Mouse (Mus musculus): ENCODE results near the gene Chrm4.
A peak's percentile ranks its signal among the peaks of the same experiment; 100 is the strongest.

The Chrm4 gene

DNA sequence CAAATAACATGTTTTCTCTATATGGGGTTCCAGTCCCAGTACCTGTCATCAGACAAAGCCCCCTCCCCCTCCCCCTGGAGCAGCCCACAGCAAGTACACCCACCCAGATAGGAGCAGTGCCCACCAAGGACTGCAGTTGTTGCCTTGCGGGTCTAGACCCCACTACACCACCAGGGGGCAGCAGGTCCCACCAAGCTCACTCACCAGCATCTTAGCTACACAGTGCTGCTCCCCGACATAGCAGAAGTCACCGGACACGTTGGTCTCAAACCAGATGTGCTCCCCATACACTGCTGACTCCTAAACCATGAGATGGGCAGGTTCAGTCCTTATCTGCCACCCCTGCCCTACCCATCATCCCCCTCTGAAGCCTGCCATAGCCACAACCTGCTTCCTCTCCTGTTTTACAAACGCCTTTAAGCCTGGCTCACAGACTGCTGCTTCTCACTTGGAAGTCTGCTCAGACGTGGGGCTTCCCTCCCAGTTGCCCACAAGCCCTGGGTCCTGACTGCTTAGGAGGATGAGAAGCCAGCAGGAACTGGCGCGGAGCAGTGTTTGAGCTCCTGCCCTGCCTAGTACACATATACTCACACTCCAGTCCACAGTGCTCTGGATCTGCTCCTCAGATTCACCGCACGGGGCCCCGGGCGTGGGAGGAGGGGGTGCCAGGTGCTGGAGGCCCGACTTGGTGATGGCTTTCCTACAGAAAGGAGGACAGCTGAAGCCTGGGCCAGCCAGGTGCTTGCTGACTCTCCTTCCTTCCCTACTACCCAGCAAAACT is 17.3 kb downstream of the Chrm4 start:
- peak; percentile 81 for DNase-seq

DNA sequence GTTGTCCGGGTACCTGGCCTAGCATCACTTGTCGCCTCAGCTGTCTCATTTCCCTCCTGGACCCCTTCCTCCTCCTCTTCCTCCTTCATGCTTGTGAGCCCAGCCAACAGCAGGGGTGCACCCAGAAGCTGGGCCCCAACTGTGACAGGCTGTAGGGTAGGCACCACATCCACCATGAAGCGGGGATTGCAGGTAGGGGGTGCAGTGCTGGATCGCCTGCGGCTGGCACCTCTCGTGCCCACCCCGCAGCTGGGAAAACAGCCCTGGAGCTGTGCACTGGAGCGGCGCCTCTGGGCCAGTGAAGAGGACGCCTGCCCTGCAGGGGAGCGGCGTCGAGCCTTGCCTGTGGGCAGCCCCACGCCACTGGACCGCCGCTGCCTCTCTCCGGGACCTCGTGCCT is 18.4 kb downstream of the Chrm4 start, which contains the start of gene Gm9821:
Gm9821 (plus strand) TSS at position 221 of the 400 bp plus-strand sequence.
- no peak for DNase-seq

DNA sequence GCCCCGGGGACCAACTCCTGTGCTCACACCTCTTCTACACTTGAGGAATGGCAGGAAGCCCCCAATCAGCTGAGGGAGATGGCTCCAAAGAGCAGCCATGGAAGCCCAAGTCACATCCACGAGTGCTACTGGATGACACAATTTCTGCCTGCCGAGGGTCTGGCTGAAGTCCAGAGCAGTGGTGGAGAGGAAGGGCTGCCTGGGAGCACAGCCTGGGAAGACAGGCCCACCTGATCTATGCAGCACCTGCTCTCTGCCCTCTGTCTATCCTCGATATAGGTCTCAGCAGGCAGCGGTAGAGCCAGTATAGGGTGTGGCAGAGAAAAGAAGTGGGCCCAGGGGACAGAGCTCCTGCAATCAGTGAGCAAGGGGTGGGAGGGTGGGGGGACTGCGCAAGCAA is 19.8 kb downstream of the Chrm4 start:
- DNase-seq: no peak

DNA sequence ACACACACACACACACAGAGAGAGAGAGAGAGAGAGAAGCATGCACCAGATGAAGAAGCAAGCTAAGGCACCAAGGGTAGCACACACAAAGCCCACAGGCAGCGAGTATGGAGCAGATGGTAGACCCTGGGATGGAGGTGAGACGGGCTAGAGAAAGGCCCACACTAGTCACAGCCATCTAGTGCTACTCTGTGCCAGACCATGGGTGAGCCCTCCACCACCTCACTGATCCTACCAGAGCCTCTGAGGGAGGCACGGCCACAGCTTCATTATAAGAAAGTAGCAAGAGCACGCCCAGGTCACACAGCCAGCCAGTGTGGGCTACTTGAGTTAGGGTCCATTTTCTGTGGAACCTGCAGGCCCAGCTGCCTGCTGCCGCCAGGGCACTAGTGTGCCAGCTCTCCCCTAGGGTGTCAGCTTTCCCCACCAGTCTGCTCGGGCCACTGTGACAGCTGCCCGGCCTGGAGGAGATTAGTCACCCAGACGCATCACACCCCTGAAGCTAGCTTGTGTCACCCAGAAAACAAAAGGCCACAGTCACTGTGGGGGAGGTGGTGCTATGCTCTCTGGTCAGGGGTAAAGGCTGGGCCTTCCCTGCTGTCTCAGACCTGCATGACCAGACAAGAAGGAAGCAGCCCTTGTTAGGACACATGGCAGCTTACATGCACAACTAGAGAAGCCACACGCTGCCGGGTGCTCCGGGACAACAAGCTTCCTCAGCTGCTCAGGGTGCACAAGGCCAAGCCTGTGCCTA is 20.5 kb downstream of the Chrm4 start:
- no peak for DNase-seq

DNA sequence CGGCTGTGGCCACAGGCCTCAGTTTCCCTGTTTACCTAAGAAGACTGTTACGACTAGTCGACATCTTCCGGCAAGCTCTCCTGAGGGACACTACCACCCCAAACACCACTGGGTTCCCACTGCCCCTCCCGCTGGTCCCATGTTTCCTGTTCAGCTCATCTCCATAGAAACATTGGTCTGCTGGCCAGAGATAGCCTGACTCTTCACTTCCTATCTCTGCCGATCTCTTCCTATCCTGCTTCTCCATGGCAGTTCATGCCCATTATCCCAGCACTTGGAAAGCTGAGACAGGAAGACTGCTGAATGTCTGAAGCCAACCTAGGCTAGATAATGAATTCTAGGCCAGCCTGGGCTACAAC is 21.1 kb downstream of the Chrm4 start:
- DNase-seq: no peak

DNA sequence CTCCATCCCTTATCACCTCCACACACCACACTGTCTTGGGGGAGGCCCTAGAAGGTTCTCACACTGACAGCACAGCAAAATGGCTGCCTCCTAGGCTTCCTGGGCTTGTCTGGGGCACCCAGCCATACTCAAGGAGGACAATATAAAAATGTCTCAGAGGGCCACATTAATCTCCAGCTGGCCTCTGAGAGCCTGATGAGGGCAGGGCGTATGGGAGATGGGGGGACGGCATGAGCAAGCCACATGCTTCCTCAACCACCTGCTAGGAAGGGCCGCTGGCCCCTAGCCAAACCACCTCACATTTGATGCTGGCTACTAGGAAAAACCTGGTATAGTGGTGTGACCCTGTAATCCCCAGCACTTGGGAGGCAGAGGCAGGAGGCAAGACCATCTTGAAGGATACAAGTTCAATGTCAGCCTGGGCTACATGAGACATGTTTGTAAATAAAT is 21.8 kb downstream of the Chrm4 start:
- DNase-seq: no peak

DNA sequence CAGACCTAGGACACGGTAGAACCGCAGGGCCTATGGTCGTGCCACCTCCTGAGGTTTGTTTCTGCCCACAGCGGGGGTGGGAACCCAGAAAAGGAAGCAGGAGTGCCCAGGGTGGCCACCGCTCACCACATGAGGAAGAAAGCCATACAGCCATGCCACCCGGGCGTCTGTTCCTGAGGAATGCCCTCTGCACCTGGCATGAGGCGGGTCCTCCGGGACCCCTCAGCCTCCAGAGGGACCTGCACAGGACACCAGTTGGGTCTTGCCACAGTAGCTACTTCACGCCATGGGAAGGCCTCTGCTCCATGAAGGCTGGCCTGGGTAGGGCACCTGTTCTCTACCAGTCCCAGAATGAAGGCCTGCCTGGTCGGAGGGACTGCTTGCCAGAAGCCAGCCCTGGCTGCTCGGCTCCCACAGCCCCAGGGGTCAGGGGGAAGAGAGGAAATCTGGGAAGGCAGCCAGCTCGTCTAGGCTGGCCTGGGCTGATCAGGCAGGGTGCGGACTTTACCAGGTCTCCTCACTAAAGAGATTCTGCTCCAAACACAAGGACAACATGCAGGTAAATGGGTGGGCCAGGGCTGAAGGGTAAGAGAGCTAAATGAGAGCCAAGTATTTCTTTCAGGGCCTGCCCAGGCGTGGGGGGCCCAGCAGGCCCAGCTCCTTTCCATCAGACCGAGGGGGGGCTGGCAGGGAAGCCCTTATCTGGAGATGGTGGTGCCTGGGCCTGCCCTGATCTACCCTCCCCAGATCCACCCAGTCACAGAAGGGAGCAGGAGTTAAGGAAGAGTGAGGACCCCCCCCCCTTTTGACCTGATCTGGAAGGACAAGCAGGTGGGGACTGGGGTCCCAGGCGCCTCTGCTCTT is 22.6 kb downstream of the Chrm4 start:
- no peak for DNase-seq

DNA sequence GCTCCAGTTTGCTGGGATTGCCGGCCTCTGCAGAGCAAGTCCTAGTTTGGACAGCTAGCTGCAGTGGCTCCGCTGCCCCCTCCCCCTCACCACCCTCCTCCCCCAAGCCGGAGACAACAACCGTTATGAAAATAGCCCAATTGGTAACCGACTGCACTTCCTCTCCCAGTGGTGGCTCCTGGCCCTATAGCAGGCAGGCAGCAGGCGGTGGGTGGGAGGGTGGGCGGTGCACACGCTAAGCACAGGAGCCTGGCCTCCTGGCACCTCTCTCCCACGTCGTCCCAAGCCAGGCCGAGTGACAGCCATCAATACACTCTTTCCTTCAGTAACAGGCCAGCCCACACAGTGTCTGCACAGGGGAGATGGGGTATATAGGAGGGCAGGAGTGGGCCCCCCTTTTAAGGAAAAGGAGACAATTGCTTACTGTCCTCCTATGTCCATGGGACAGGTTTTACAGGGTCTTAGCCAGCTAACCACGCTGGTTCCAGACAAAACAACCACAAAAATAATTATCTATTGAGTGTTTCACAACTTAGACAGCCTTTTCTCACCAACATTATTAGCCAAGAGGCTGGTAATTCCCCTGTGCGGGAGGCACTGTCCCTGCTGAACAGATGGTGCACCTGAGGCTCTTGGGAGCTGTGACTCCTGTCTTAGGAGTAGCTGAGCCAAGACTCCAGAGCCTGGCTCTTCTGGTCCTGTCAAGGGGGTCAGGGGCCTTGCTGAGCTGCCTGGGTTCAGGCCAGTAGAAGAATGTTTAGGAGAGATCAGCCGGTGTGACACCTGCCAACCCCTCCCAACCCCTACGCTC is 23.4 kb downstream of the Chrm4 start:
- DNase-seq: peak; percentile 66

DNA sequence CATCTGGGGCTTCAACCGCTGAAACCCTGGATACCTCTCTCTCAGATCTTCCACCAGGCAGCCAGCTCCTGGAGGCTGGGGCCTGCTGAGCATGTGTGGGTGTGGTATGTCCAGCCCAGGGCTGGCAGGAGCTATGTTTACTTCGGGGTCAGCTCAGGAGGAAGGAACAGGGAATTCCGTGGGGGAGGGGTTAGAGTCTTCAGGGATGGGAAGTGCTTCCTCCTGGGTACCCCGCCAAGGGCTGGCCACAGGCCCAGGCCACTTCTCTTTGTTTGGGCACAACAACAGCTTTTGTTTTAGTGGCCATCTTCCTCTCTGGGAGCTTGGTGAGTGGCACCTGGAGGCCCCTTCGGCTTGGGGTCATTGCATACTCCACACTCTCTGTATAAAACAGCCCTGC is 26.8 kb downstream of the Chrm4 start:
- DNase-seq: no peak

DNA sequence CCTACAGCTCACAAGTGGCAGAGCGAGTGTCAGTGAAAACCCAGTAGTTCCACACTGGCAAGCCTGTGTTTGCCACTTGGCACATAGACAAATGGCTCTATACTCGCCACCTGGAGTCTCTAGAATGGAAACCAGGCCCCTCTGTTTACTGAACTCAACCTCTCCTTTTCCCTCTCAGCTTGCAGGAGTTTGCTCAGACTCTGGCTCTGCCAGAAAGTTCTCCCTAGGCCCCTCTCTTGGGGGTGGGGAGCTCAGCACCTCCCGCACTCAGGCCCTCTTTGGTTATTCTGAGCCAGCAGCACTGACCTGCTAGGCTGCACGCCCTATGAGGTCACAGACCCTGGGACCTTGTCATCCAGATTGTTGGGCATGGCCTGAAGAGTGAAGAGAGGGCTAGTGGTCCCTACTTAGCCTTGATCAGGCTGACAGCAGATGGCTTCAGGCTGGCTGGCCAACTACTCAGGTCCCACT is 28.1 kb downstream of the Chrm4 start:
- no peak for DNase-seq

DNA sequence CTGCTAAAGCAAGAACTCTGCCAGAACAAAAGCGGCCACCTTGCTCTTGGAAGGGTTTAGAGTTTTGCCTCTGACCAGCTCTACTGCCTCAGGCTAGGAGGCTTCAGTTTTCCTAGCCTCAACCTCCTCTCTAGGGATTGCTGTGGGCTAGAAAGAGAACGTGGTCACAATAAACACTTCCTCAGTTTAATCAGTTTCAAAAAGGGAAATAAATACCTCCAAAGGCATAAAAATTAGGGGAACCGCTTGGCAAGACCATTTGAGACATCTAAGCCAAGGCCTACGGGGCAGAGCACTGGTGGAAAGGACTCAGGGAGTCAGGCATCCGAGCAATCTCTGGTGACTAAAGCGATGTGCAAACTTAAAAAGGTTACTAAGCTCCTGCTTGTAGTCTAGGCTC is 28.8 kb downstream of the Chrm4 start:
- no peak for DNase-seq

DNA sequence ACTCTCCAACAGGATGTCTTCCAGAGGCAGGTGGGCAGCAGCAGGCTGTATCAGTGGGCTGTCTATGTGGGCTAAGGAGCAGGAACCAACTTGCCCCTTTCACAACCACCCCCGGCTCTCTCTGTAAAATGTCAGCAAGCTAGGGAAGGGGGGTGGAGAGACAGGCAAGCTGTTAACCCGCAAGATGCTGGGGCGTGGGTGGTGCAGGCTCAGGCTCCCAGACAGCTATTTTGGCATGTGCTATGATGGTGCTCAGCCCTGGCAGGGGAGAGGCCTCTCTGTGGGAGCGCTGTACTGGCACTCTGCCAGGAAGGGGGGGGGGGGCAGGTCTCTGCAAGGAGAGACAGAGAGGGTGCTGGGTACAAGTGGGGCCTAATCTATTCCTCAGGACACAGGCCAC is 30.0 kb downstream of the Chrm4 start:
- DNase-seq: no peak

DNA sequence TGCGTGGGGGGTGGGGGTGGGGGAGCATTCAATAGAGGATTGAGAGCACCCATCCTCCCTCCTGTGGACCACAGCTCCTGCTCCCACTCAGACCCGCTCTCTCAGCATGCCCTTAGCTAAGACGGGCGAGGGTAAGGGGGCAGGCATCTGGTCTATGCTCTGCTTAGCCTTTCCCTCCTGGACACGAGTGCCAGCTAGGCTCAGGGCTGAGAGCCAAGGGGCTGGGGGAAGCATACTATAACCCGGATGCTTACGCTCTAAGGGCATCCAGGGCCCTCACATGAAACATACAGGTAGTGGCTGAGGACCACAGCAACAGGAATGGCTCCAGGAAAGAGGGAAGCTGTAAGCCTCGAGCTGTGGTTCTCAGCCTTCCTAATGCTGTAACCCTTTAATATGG is 31.0 kb downstream of the Chrm4 start:
- DNase-seq: no peak

DNA sequence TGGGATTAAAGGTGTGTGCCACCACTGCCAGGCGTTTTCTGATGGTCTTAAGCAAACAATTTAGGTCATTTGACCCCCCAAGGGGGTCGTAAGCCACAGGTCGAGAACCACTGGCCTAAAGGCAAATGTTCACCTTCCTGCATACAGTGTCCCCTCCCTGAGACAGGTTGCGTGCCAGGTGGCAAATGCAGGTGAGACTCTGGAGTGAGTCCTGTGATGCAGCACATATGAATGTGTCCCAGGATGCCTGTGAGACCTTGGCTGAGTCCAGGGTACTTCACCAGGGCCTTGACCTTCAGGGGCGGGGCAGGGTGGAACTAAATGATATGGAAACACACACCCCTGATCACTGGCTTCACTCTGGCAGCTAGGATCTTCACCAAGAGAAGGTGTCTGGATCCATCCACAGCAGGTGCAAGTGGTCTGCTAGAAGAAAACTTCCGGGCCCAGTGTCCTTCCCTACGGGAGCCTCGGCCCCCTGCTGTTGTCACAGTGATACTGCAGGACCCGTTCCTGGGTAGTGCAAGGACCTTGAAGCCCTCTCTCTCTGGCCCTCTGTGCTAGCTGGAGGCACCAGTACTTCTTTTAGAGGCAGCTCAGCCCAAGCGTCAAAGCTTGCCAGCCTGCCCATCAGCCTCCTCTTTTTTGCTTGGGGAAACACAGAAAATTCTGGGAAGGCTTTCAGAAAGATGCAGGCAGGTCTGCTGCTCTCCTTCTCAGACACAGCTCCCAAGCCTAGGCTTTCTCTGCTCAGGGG is 31.8 kb downstream of the Chrm4 start:
- peak; percentile 77 for DNase-seq

DNA sequence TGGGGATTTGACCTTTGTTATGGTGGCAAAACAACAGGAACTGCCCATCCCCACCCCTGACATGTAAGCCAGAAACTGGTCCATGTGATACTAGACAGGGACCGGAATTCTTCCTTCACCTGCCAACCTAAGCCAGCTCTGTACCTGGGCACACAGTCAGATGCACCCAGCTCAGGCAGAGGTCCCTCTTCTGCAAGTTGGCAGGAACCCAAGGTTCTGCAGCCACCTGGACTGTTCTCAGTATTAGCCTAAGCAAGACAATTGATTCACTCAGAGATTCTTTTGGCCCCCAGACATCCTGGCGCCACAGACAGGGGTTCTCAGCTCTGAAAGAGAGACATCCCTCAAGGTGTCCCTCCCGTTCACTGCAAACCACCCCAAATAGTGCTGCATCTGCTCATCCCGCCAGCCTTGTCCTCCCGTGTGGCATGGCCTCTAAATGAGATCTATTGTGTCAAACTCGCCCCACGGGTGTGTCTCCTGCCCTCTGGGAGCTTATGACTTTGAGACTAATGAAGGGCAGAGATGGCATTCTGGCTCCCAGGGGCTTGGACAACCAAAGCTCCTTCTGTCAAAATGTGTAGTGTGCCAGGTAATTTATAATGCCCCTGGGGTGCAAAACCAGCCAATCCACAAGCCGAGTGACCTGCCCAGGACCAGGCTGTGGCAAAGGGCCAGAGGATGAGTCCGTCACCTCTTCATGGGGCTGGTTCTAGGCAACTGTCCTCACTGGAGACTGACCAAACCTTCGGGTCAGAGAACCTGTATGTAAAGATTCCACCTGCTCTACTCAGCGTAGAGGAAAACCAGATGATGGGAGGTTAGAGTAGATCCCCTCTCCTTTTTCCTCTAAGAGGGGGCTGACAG is 32.7 kb downstream of the Chrm4 start:
- DNase-seq: no peak

DNA sequence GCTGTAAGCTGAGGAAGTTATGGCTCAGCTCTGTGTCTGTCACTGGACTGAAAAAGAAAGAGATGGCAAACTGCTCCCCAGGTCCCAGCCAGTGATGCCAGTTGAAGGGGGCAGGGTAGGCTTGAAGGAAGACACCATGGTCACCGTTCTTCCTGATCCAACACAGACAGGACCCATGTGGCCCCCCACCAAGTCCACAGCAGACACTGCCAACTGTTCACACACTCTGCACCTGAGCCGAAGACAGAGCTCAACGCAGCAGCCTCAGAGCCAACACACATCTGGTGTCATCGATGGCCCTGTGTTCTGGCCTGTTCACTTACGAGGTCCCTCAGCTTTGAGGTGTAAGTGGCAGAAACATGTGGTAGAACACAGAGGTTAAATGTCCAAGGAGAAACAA is 33.4 kb downstream of the Chrm4 start:
- DNase-seq: no peak

DNA sequence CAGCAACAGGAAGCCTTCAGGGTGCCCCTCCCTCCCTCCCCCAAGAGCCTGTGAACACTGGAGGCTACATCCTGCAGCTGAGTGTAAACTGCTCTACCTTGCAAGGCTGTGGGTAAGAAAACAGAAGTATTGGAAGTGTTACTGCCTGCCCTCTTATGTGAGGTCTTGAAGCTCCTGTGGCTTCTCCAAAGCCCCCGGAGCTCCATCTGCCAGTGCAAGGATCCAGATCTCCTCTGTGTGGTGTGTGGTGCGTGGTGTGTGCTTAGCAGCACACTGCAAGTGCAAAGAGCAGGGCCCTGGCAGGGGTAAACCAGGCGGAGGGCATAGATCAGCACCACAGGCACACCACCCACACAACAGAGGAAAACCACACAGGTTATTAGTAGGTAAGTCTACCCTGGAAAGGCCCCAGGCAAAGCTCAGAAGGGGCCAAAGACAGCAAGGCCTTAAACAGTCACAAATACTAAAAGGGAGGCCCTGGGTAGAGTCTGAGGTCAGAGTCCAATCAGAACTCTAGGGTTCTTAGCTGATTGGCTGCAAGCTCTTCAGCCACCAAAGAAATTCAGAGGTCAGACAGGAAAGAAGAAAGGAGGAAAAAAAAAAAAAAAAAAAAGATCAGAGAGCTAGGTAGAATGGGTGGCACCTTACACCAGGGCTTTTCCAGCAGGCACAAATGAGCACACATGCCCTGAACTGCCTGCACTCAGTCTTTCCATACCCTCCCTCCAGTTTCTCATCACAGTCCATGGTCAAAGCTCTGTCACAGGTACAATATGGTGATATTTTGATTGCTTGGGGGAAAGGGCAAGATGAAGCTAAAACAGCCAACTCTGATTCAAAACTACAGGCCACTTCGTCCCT is 35.1 kb downstream of the Chrm4 start:
- DNase-seq: no peak

DNA sequence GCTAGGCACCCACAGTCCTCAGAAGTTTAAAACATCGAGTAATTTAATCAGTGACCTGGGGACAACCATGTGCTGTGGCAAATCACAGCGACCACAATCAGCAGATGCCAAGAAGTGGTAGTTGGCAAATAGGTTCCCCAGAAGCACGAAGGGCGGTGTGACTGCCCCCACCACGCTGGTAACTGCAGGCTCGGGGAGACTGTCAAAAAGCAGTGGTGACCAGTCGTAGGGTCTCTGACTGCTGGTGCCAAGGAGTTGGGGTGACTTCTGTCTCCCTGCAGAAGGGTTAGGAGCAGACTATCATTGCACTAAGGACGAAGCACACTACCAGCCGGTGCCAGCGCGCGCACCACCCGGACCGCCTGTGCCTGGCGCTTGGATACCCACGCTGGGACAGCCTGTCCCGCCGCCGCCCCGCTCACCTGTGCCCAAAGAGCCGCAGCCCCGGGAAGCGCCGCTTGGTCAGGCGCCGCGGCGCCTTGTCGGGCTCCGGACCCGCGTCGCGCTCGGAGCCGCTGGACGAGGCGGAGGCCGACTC is 35.9 kb downstream of the Chrm4 start:
- no peak for DNase-seq

DNA sequence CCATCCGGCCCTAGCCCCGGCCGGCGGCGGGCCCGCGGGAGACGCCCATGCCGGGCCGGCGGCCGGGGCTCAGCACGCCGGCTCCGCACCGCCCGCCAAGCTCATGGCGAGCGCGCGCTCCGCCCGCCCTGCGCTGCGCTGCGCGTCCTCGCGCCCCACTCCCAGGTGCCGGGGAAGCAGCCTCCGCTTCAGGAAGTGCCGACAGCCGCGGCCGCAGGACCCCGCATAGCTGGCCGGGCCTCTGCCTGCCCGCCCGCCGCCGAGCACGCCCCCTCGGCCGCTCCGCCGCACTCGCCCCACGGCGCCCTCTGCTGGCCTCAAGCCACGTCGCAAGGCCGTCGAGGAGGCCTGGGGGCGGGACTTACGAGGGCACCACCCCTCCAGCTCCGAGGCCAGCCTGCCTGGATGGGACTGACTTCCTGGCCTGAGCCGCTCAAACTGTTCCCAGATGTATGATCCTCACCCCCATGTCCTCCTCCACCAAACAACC is 36.4 kb downstream of the Chrm4 start:
- DNase-seq: peak; percentile 95

Measured in embryo, embryonic 11 days (tissue).